Mouse (Mus musculus) B cell, adult 67 days (primary cell): ENCODE data around the gene Osbpl2. TPM values are rescaled to one million over a fixed set of nuclear protein-coding genes. Genes with fewer than 3 reads are reported as not detected.

Source experiments
- total RNA-seq, 2 experiments: library from RNA; stranded (reverse); gene quantifications; 4 replicates each; pipeline ENCODE4 v1.2.4; 2023

The Osbpl2 gene
- total RNA-seq: 10 to 100 TPM; 41.1 to 43.1 TPM

GRCm38 (mm10) chr2:180118661-180119438, at the start of gene Osbpl2:
Gene Osbpl2 (plus strand): TSS chr2:180119306.

GRCm38 (mm10) chr2:180070481-180071453, 48.3 kb upstream of the Osbpl2 start, which contains the start of gene Mtg2:
Gene Mtg2 (plus strand): TSS chr2:180070588.

DNA sequence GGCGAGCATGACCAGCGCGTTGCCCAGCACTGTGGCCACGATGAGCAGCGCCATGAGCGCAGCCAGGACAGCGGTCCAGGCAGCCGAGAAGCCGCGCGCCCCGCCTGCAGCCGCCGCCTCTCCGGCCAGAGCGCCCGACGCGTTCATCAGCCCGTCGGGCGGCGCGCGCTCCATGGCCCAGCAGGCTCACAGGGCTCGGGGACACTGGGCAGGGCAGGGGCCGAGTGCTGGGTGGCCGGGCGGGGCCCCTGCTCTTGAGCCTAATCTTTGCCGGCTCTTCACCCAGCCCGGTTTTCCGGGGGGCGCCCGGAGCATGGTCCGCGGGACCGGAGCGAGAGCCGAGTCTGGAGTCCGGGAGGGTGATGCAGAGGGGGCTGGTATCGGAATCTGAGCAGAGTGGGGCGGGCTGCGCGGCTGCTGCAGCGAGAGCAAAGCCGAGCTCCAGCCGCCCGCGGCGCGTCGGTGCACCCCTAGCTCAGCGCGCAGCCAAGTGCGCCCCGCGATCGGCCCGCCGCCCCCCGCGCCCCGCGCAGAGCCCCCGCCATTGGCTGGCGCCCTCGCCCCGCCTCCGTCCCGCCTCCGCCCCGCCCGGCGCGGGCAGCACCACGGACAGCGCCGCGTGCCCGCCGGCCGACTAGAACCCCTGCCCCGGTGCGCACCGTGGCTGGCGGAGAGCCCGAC, 15.0 kb upstream of the Osbpl2 start, which contains the start of gene Hrh3:
Gene Hrh3 (minus strand): TSS at position 511 of the 681 bp plus-strand sequence.

DNA sequence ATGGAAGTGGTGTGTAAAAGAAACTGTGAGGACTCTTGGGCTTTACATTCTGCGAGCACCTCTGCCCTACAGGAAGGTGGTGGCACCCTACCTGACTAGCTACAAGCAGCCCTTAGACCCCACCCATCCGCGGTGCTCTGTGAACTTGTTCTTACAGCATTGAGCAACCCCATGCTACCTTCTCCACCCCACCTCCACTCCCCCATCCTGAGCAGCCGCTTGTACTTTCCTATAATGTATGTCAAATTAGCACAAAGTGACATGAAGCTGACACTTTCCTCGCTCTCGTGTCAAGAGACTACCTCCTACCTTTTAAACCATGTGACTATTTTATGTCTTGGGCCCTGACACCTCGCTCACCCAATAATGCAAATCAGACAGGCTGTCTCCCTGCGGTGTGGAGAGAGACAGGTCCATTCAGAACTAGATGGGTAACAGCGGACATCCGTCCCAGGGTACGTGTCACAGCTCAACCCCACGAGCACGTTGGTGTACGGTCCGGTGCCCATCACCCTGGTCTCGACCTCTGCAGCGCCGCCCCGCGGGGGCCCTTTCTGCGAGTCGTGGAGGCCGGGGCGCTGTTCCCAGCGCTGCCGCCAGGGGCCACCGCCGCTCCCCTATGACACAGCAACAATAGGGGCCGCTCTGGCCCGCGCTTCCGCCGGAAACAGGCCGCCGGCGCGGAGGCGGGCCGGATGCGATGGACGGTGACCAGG, 51.9 kb downstream of the Osbpl2 start, which contains the start of gene Adrm1:
Gene Adrm1 (plus strand): TSS at position 680 of the 716 bp plus-strand sequence.

Other genes starting within 250 kb of the Osbpl2 start
- 10 to 100 TPM; 38.0 to 46.0 TPM for gene Taf4, start 142.7 kb upstream of the Osbpl2 start, total RNA-seq
- gene Lsm14b, start 94.3 kb upstream of the Osbpl2 start, total RNA-seq: 10 to 100 TPM; 36.0 to 38.7 TPM
- 100 to 1,000 TPM; 127 to 151 TPM for gene Psma7, start 76.9 kb upstream of the Osbpl2 start, total RNA-seq
- 1 to 10 TPM; 7.1 to 8.5 TPM for gene Ss18l1, start 76.8 kb upstream of the Osbpl2 start, total RNA-seq
- 10 to 100 TPM; 20.6 to 22.1 TPM for gene Mtg2, start 48.7 kb upstream of the Osbpl2 start, total RNA-seq
- not detected for gene Hrh3, start 14.8 kb upstream of the Osbpl2 start, total RNA-seq
- gene Adrm1, start 52.2 kb downstream of the Osbpl2 start, total RNA-seq: 100 to 1,000 TPM; 114 to 122 TPM
- not detected for gene Lama5, start 106.6 kb downstream of the Osbpl2 start, total RNA-seq
- gene Rps21, start 138.1 kb downstream of the Osbpl2 start, total RNA-seq: 1,000 to 10,000 TPM; 1,793 to 1,897 TPM
- 10 to 100 TPM; 80.4 to 92.3 TPM for gene Cables2, start 154.2 kb downstream of the Osbpl2 start, total RNA-seq
- gene Rbbp8nl, start 170.6 kb downstream of the Osbpl2 start, total RNA-seq: not detected
- gene Gata5, start 215.4 kb downstream of the Osbpl2 start, total RNA-seq: not detected